Mouse (Mus musculus) granulocyte monocyte progenitor cell, adult 5-6 weeks (primary cell): ENCODE measurements around the gene Hist1h4i. TPM values are rescaled to one million over a fixed set of nuclear protein-coding genes. Genes with fewer than 3 reads are reported as not detected.

Source experiments
- ATAC-seq: replicated peaks from 2 replicates; pipeline ENCODE4 v1.8.0; 2016; ENCODE audit warnings: mild to moderate bottlenecking, moderate TSS enrichment, inconsistent platforms; ENCODE audit not compliant: poor library complexity, severe bottlenecking
- total RNA-seq, 2 experiments: library from RNA; stranded (forward) in 1 of 2; stranded (reverse) in 1 of 2; fragments of 200-712, 200-1000 nt in 1 of 2; fragments of >200 nt in 1 of 2; fragmentation: Nextera tagmentation in 1 of 2; gene quantifications; 2 replicates each; pipeline ENCODE4 v1.2.3; 2014 to 2017

Gene Hist1h4i
- total RNA-seq, 2 experiments from 2014 or later, result 56.3 to 87.0 TPM

DNA sequence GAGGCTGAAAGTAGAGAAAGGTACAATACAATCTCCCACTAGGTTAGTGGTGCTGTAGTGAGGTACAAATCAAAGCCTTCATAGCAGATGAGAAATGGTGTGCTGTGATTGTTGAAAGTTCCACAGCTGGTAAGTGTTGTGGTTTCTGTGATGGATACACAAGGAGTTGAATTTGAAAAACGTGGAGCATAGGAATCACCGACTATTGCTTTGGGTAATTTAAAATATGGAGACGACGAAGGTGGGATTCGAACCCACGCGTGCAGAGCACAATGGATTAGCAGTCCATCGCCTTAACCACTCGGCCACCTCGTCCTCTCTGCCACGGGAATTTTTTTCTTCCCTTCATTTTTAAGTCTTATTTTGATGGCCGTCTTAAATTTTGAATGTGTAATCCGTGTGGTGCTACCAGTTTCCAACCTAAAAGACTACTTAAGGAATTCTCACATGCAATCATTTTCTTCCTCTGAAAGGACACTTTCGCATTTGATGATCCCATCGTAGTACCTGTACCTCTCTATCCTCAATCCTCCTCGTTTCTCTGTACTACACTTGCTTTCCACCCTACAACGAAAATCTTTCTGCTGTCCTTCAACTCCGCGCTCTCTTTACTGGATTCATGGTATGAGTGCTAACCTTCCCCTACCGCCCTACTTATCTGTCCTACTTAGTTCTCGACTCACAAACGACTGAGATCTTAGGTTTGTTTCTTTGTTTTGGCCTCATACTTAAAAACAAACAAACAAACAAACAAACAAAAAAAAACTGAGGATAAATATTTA is 47.0 kb downstream of the Hist1h4i start:
- ATAC-seq, result no peak

DNA sequence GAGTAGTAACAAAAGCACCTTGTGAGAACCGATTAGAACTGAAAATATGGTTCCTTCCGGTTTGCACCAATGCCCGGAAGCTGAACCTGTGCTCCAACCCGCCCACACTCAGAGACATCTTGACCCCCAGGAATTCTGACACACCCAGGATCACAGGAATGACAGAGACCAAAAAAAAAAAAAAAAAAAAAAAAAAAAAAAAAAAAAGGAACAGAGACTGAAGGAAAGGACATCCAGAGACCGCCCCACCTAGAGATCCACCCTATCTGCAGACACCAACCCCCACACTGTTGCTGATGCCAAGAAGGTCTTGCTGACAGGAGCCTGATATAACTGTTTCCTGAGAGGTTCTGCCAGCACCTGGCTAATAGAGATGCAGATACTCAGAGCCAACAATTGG is 48.6 kb downstream of the Hist1h4i start:
- ATAC-seq, result no peak

Other genes starting within 250 kb of the Hist1h4i start
- gene Hist1h2bq, start 231.2 kb downstream of the Hist1h4i start, total RNA-seq (2014; fragmentation: Nextera tagmentation), result 261 and 279 TPM in 2 replicates
- gene Hist1h2bq, start 231.2 kb downstream of the Hist1h4i start, total RNA-seq (2017), result 496 and 652 TPM in 2 replicates
- gene Hist1h2ao, start 230.9 kb downstream of the Hist1h4i start, total RNA-seq (2014; fragmentation: Nextera tagmentation), result 54.5 TPM in 1 of 2 replicates, not detected in the other
- gene Hist1h2ao, start 230.9 kb downstream of the Hist1h4i start, total RNA-seq (2017), result 38.4 TPM in 1 of 2 replicates, not detected in the other
- gene Hist1h4m, start 229.6 kb downstream of the Hist1h4i start, total RNA-seq (2014; fragmentation: Nextera tagmentation), result 72.5 and 88.1 TPM in 2 replicates
- 1,782 and 2,792 TPM in 2 replicates for gene Hist1h4m, start 229.6 kb downstream of the Hist1h4i start, total RNA-seq (2017)
- 21.5 and 58.9 TPM in 2 replicates for gene Hist1h4n, start 209.2 kb downstream of the Hist1h4i start, total RNA-seq (2014; fragmentation: Nextera tagmentation)
- gene Hist1h4n, start 209.2 kb downstream of the Hist1h4i start, total RNA-seq (2017), result 1,825 and 2,129 TPM in 2 replicates
- 38.3 and 85.3 TPM in 2 replicates for gene Hist1h2ap, start 207.9 kb downstream of the Hist1h4i start, total RNA-seq (2014; fragmentation: Nextera tagmentation)
- 5,843 and 7,480 TPM in 2 replicates for gene Hist1h2ap, start 207.9 kb downstream of the Hist1h4i start, total RNA-seq (2017)
- 243 and 249 TPM in 2 replicates for gene Hist1h2br, start 207.6 kb downstream of the Hist1h4i start, total RNA-seq (2014; fragmentation: Nextera tagmentation)
- gene Hist1h2br, start 207.6 kb downstream of the Hist1h4i start, total RNA-seq (2017), result 665 and 823 TPM in 2 replicates
- gene Zfp184, start 96.3 kb downstream of the Hist1h4i start, total RNA-seq (2014; fragmentation: Nextera tagmentation), result 13.3 and 15.7 TPM in 2 replicates
- gene Zfp184, start 96.3 kb downstream of the Hist1h4i start, total RNA-seq (2017), result 13.3 and 16.3 TPM in 2 replicates
- not detected in 2 replicates for gene Pom121l2, start 60.2 kb downstream of the Hist1h4i start, total RNA-seq (2014; fragmentation: Nextera tagmentation)
- not detected in 2 replicates for gene Pom121l2, start 60.2 kb downstream of the Hist1h4i start, total RNA-seq (2017)
- 12.8 and 15.1 TPM in 2 replicates for gene Prss16, start 31.6 kb downstream of the Hist1h4i start, total RNA-seq (2014; fragmentation: Nextera tagmentation)
- gene Prss16, start 31.6 kb downstream of the Hist1h4i start, total RNA-seq (2017), result 8.3 and 9.1 TPM in 2 replicates
- 13.4 TPM in 1 of 2 replicates, not detected in the other for gene Hist1h2ah, start 5.8 kb downstream of the Hist1h4i start, total RNA-seq (2014; fragmentation: Nextera tagmentation)
- 1,444 and 2,588 TPM in 2 replicates for gene Hist1h2ah, start 5.8 kb downstream of the Hist1h4i start, total RNA-seq (2017)
- 9.6 and 80.5 TPM in 2 replicates for gene Hist1h2bk, start 5.5 kb downstream of the Hist1h4i start, total RNA-seq (2014; fragmentation: Nextera tagmentation)
- 2,021 and 2,596 TPM in 2 replicates for gene Hist1h2bk, start 5.5 kb downstream of the Hist1h4i start, total RNA-seq (2017)
- gene Hist1h2ag, start 1.6 kb upstream of the Hist1h4i start, total RNA-seq (2014; fragmentation: Nextera tagmentation), result 2.7 and 32.2 TPM in 2 replicates
- gene Hist1h2ag, start 1.6 kb upstream of the Hist1h4i start, total RNA-seq (2017), result 1,459 and 1,590 TPM in 2 replicates
- 83.1 and 134 TPM in 2 replicates for gene Hist1h2bj, start 1.9 kb upstream of the Hist1h4i start, total RNA-seq (2014; fragmentation: Nextera tagmentation)
- 859 and 990 TPM in 2 replicates for gene Hist1h2bj, start 1.9 kb upstream of the Hist1h4i start, total RNA-seq (2017)
- gene Vmn1r188, start 43.1 kb upstream of the Hist1h4i start, total RNA-seq (2014; fragmentation: Nextera tagmentation), result not detected in 2 replicates
- gene Vmn1r188, start 43.1 kb upstream of the Hist1h4i start, total RNA-seq (2017), result not detected in 2 replicates
- gene Vmn1r189, start 64.5 kb upstream of the Hist1h4i start, total RNA-seq (2014; fragmentation: Nextera tagmentation), result not detected in 2 replicates
- not detected in 2 replicates for gene Vmn1r189, start 64.5 kb upstream of the Hist1h4i start, total RNA-seq (2017)
- not detected in 2 replicates for gene Vmn1r191, start 142.6 kb upstream of the Hist1h4i start, total RNA-seq (2014; fragmentation: Nextera tagmentation)
- gene Vmn1r191, start 142.6 kb upstream of the Hist1h4i start, total RNA-seq (2017), result not detected in 2 replicates
- not detected in 2 replicates for gene Vmn1r192, start 149.8 kb upstream of the Hist1h4i start, total RNA-seq (2014; fragmentation: Nextera tagmentation)
- gene Vmn1r192, start 149.8 kb upstream of the Hist1h4i start, total RNA-seq (2017), result not detected in 2 replicates
- gene Vmn1r193, start 181.8 kb upstream of the Hist1h4i start, total RNA-seq (2014; fragmentation: Nextera tagmentation), result not detected in 2 replicates
- gene Vmn1r193, start 181.8 kb upstream of the Hist1h4i start, total RNA-seq (2017), result not detected in 2 replicates
- gene Vmn1r194, start 202.9 kb upstream of the Hist1h4i start, total RNA-seq (2014; fragmentation: Nextera tagmentation), result not detected in 2 replicates
- not detected in 2 replicates for gene Vmn1r194, start 202.9 kb upstream of the Hist1h4i start, total RNA-seq (2017)
- not detected in 2 replicates for gene Vmn1r195, start 229.2 kb upstream of the Hist1h4i start, total RNA-seq (2014; fragmentation: Nextera tagmentation)
- gene Vmn1r195, start 229.2 kb upstream of the Hist1h4i start, total RNA-seq (2017), result not detected in 2 replicates
- not detected in 2 replicates for gene Vmn1r196, start 248.6 kb upstream of the Hist1h4i start, total RNA-seq (2014; fragmentation: Nextera tagmentation)
- not detected in 2 replicates for gene Vmn1r196, start 248.6 kb upstream of the Hist1h4i start, total RNA-seq (2017)